Mouse (Mus musculus): ENCODE measurements around the gene Ckmt1.
A peak's percentile ranks its signal among the peaks of the same experiment; 100 is the strongest.

Gene Ckmt1

GRCm38 (mm10) chr2:121412843-121413386 is 55.4 kb downstream of the Ckmt1 start:
- DNase-seq (ENCODE audit: low read depth, low spot score): peak; percentile 43
